Mouse (Mus musculus) skeletal muscle tissue, adult 2 months (tissue): ENCODE results near the gene 2010111I01Rik.

Experiments used
- DNase-seq: peaks from one replicate; pipeline ENCODE4 v3.0.0-alpha.2; 2012; ENCODE audit warnings: low read depth, low spot score

Gene 2010111I01Rik

DNA sequence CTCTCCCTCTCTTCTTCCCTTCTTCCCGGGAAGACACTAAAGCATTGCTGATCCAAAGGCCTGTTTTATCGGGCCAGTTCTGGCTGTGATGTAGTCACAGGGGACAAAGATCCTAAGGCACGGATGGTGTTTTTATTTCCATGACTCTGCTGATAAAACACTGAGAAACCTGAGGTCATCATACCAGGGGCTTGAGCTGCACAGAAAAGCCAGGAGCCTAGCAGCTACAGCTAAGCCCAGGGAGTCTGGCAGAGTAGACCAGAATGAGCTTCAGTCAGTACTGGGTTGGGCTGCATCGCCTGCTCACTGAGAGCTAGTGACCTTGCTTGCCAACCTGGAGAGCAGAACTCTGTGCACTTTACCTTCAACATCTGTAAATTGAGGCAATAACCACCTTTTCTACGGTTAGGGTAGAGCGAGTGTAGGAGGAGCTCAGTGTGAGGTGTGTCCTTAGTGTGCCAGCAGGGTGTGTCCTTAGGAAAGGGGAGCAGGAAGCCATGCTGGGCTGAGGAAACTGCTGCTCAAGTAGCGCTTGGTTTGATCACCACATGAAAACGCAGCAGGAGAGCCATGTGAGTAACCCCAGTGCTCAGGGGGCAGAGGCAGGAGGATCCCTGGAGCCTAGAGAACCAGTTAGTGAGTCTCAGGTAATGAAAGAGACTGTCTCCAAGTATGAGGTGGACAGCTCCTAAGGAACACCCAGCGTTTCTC lies 186.5 kb downstream of the 2010111I01Rik start:
- DNase-seq = no peak

DNA sequence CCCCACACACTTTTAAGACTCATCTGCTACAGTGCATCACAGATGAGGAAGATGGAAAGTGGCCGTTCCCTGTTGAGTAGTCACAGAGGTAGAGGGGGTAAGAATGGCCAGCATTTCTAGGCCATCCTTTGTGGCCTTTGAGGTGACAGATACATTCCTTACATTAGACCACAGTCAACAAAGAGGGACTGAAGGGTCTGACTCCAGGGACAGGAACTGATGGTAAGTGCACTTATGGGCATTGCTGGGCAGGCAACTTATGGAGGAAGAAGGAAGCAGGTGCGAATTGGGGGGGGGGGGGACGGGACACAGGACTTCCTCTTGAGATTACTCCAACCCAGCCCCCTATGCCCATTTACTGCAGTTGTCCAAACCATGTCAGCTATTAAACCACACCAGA lies 187.8 kb downstream of the 2010111I01Rik start:
- no peak for DNase-seq

DNA sequence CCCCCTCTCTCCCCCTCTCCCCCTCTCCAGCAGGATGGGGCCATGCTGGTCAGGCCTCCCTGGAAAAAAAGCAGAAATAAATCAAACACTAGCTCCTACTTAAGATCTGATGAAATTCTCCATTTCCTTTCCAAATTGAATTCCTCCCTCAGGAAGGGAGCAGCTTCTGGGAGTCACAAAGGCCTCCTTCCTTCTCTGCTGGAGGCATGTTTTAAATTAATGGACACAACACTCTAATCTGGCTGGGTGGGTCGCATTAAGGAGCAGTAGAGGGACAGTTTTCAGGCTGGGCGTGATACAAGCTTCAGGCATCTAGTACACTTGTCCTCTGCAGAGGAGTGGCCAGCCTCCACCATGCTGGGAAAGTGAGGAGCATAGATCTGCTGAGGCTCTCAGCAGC lies 188.7 kb downstream of the 2010111I01Rik start:
- peak; percentile 27 for DNase-seq

DNA sequence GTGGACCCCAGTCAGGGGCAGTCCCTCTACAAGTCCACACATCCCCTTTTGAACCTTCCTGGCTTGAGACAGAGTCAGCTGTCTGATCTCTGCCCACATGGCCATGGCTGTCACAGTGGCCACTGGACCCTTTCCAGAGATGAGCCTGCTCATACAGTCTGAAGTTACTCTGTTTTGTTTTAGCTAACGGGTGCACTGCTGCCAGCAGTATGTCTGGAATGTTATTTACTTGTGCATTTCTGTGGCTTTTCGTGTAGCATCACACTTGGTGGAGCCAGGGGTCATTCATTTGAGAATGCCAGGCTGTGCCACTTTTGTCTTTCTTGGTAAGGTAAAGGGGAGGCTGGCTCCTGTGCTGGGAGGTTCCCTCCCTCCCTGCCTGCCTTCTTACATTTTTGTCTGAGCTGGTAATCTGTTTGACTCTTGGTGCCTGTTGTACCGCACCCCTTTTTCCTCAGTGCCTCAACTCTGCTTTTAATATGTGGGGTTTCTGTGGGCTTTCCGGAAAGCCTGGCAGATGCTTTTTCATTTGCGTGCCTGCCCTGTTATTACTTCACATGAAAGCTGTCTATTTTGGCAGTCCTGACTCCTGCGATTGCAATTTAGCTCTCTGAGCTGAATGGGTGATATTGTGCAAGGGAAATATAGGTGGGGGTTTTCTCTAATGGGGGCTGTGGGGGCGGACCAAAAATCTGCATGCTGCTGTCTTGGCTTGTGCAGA lies 190.3 kb downstream of the 2010111I01Rik start:
- DNase-seq = peak; percentile 41

DNA sequence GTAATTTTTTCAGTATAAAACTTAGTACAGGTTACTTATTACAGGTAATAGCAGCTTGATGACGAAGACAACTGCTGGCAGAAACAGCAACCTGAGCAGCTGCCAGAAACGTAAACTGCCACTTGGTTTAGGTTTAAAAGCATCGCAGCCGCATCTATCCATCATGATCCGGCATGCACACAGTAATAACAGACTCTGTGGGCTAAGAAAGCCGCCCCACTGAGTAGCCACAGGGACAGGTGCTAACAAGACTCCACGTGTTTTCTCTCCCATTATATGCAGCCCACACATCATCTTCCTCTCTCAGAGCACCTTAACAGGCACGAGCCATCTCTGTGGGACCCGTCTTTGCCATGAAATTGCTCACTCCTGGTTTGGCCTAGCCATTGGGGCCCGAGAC lies 191.6 kb downstream of the 2010111I01Rik start:
- DNase-seq = no peak

DNA sequence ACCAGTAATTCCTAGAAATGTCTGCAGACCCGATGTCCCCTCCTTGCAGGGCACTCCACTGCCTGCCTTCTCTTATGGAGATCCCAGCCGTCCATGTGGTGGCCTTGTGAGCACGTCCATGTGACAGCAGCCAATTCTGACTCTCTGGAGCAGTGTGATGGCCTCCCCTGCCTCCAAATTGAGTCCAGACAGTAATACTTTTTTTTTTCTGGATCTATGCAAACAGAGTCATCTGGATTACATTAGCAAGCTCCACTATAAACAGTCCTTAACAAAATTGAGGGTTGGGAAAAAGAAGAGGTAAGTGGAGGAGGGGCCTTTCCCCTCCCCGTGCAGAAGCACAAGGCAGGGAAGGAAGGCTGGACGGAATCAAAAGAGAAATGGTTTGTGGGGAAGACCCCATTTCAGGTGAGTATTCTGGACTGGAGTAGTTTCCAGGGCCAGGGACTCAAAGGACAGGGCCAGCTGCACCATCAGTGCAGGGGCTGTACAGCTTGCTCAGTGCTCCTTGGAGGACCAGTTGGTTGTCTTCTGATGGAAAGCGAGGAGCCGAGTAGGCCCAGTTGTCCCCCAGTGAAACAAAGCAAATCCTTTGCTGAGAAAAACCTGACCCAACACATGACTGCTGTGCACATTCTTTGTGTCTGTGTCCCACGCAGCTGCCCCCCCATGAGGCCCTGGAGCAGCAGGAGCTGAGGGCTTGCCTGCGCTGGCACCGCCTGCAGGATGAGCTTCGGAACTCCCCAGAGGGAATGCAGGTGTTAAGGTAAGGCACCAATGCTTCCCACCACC lies 205.8 kb downstream of the 2010111I01Rik start:
- no peak for DNase-seq

GRCm38 (mm10) chr13:63171347-63172096 lies 206.8 kb downstream of the 2010111I01Rik start:
- no peak for DNase-seq

DNA sequence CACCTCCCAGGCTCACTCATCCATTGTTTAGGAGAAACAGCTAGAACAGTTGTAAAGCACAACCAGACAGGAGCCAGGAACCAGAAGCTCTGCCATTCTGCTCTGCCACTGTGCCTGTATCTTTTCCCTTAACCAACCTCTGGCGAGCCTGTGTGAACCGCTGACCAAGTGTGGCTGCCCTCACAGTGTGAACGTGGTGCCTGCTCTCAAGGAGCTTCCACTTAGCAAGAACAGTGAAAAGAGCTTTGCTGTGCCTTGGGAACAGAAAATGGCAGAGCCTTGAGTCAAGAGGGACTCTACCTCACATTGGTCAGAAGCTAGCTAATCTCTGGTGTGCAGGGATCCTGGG lies 207.4 kb downstream of the 2010111I01Rik start:
- DNase-seq = no peak

DNA sequence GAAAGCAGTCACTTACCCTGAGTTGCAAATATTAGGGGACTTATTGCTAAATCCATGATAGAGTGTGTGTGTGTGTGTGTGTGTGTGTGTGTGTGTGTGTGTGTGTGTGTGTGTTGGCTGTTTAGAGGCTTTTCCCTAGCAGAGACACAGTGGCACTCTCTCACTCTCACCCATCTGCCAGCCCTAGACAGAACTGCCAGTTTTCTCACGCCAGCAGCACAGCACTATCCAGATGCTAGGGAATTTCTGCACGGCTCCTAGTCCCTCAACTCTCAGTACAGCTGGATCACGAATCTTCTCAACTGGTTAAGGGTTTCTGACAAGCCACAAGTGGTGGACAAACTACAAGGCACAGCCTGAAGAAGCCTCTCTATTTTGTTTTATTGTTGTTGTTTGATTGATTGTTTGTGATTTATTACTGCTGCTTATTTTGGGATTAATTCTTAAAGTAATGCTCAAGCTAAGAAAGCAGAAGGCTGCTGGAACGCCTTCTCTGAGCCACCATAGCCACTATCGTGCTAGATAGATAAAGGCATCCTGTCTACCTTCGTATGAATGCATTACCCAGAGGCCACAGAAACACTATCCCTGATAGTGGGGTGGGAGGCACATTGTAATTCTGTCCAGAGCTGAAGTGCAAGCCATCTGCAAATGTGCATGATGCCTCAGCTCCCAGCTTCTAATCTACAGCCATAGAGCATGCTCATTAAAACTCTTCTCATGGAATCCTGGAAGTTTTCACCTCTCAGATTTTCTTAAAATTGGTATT lies 209.7 kb downstream of the 2010111I01Rik start:
- no peak for DNase-seq

- no peak for DNase-seq
Observed at GRCm38 (mm10) chr13:63176131-63176530, 211.4 kb downstream of the 2010111I01Rik start.

DNA sequence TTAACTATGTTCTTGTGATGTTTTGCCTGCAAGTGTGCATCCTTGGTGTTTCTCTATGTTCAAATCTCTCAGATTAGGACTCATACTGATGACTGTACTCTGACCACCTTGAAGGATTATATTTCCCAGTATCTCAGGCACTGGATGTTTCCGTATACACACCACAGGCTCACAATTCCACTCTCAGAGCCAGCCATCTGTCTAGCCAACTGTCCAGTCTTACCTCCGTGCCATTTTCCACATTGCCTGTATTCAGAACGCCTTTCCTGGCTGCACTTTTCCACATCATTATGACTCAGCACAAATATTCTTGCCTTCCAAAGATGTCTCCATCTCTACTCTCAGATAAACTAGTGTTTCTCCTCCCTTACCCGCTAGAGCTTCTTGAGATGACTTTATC lies 212.5 kb downstream of the 2010111I01Rik start:
- no peak for DNase-seq

DNA sequence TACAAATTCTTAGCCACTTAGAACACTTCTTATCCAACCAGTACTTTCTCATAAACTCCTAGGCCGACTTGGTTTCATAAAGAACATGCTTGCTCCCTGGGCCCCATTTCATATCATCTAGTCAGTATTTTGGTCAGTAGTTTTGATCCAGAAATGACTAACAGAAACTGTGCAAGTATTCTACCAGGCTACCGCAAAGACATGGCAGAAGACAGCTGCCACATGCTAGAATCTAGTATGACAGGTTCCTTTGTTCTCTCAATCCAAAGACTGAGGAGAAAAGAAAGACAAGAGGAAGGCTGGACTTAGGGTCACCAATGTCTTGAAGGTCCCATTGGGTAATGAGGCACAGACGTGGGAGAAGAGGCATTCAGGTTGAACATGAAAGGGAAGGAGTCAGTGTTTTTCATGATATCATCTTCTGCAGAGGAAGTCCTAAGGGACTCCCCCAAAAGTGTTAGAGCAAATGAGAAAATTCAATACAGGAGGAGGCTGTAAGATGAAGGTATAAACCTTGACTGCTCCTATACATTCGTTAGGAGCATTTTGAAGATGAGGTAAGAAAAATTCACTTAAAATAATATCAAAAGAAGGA lies 216.0 kb downstream of the 2010111I01Rik start:
- DNase-seq = no peak

DNA sequence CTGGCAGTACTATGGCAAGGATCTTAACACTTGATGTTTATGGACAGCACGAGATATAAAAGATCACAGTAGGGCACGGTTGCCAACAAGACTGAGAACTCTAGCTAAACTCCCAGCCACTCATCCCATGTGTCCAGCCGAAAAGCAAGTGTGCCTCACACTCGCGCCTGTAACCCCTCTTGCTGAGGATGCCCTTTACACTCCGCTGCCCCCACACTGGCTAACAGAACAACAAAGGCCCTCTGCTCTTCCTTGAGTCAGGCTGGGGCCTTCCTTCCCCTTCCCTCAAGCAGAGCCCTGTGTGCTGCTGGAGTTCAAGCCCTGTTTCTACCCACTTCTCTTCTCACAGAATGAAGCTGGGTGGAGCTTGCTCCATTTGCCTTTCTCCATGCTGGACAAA lies 220.3 kb downstream of the 2010111I01Rik start:
- no peak for DNase-seq

- no peak for DNase-seq
Observed at GRCm38 (mm10) chr13:63186217-63186616, 221.5 kb downstream of the 2010111I01Rik start.

DNA sequence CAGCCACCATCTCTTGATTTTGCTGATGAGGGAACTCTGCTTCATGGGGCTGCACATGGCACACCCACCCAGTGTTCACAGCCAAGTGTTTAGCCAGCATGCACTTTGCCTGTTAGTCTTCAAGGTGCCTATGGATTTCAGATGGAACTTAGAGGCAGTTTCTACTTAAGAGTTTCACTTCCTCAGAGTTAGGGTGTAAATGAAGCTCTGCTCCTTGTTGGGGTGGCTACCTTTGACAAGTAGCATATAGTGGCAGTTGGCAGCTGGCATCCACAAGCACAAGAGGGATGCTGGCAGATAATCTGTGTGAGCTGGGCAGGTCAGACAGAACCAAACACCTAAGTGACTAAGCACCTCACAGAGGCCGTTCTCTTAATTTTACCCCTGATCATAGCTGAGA lies 221.9 kb downstream of the 2010111I01Rik start:
- no peak for DNase-seq

- peak; percentile 16 for DNase-seq
Observed at GRCm38 (mm10) chr13:63187145-63188143, 222.8 kb downstream of the 2010111I01Rik start.

DNA sequence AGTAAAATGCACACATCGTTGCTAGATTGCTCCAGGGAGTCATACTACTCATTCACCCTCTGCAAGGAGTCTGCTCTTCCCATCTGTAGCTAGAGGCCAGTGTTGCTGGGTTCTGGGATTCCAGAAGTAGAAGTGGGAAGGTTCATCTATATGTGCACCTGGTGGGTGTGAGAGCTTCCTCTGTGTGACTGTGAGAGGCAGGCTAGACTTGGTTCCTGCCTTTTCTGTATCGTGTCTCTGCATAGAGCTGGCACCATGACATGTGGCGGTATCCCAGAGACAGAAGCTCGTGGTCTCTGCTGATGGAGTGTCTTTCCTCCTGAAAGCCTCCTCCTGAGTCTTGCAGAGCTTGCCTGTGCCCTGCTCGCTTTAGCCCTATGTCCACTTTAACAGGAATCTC lies 223.6 kb downstream of the 2010111I01Rik start:
- no peak for DNase-seq

DNA sequence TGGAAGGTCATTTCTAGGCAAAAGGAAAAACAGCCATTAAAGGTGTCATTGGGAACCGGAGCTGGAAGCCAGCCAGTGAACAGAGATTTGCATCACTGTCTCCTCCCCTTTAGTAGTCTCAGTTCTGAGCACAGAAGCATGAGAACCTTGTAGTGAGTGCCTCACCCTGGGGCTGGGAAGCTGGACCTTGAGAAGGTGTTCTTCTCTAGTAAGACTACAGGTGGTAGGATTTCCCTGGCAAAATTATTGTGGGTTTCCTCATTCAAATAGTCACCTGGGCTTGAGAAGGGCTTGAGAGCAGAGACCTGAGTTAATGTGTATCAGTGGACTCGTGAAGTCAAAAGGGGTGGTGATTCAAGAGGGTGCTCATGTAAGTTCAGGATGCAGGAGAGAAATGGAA lies 224.1 kb downstream of the 2010111I01Rik start:
- no peak for DNase-seq

- DNase-seq = no peak
Observed at GRCm38 (mm10) chr13:63193423-63193822, 228.7 kb downstream of the 2010111I01Rik start.
